Mouse (Mus musculus) kidney, embryonic 15.5 days (tissue): ENCODE results near the gene Kcnj14. TPM values are rescaled to one million over a fixed set of nuclear protein-coding genes. Genes with fewer than 3 reads are reported as not detected.

Experiments
- ATAC-seq: fragments of 200-750 bp; cut with Nextera tagmentation; replicated peaks from 2 replicates; pipeline ENCODE4 v1.8.0; 2017; ENCODE audit warnings: moderate TSS enrichment; ENCODE audit not compliant: low FRiP score
- H3K27ac ChIP-seq: fragments of 300-500 bp; sonication (generic); 2 replicates; pipeline ENCODE4 v1.5.1; 2015; ENCODE audit warnings: mild to moderate bottlenecking, inconsistent platforms
- H3K27me3 ChIP-seq: fragments of 300-500 bp; sonication (generic); 2 replicates; pipeline ENCODE4 v1.6.1; 2015; ENCODE audit warnings: inconsistent platforms
- H3K36me3 ChIP-seq: fragments of 300-500 bp; sonication (generic); 2 replicates; pipeline ENCODE4 v1.6.1; 2015; ENCODE audit warnings: inconsistent platforms
- H3K4me1 ChIP-seq: fragments of 300-500 bp; sonication (generic); 2 replicates; pipeline ENCODE4 v1.6.1; 2015; ENCODE audit warnings: inconsistent platforms
- H3K4me2 ChIP-seq: fragments of 300-500 bp; sonication (generic); 2 replicates; pipeline ENCODE4 v1.6.1; 2015; ENCODE audit warnings: moderate library complexity, mild to moderate bottlenecking, inconsistent platforms
- H3K4me3 ChIP-seq: fragments of 300-500 bp; sonication (generic); replicated peaks from 2 replicates; pipeline ENCODE4 v1.5.1; 2015; ENCODE audit warnings: mild to moderate bottlenecking, inconsistent platforms
- H3K9ac ChIP-seq: fragments of 300-500 bp; sonication (generic); 2 replicates; pipeline ENCODE4 v1.6.1; 2015; ENCODE audit warnings: mild to moderate bottlenecking, inconsistent platforms
- H3K9me3 ChIP-seq: fragments of 300-500 bp; sonication (generic); replicated peaks from 2 replicates; pipeline ENCODE4 v1.6.1; 2016; ENCODE audit warnings: inconsistent platforms
- WGBS: fragments of 180-500 bp; shearing (Covaris S2); methylation state at CpG from one replicate; pipeline ENCODE4 v1.1.7; 2015; ENCODE audit warnings: mixed read lengths; 5-methylcytosine and 5-hydroxymethylcytosine counted together
- polyA plus RNA-seq: library from polyadenylated mRNA; unstranded; fragments of >200 nt; fragmentation: Nextera tagmentation; extraction: Ambion mirVana; gene quantifications from 2 replicates; pipeline ENCODE4 v1.2.1, GENCODE M21; 2015

The Kcnj14 gene
- 1.4 and 1.6 TPM in 2 replicates for polyA plus RNA-seq

DNA sequence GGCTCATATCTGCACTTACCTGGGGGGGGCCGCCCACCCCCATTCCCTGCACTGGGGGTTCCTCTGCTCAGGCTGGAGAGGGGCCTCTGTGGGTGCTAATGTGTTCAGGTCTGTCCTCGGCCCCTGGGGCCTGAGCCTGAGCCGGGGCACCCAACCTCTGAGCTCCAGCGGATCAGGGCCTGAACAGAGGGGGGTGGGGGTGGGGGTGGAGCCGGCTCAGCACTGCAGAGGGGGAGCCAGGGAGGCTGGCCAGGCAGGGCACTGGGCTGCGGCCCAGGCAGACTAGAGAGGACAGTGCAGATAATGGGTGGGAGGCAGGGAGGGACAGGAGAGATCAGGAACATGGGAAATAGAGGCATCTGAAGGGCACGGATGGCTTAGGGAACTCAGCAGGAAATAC, at the start of gene Kcnj14:
TSS of gene Kcnj14 (minus strand) at position 185 of the 400 bp plus-strand sequence.
- peaks cover 68% of the 10 kb centered on the region for H3K36me3 ChIP-seq
- WGBS = 73% methylated on average over 7 of the region's 7 CpGs
- no peak within 1 kb of the TSS for H3K9ac ChIP-seq
- no peak within 1 kb of the TSS for H3K27ac ChIP-seq
- peaks cover 8% of the 10 kb centered on the region for H3K4me1 ChIP-seq
- no peaks in the 10 kb centered on the region for H3K9me3 ChIP-seq
- 0 out of 2 replicates have a peak, but pooled peaks have one; percentile 43 for ATAC-seq
- no peak within 1 kb of the TSS for H3K4me2 ChIP-seq
- H3K27me3 ChIP-seq = peaks cover 2% of the 10 kb centered on the region; the same call in 1 of the 2 replicates
- H3K4me3 ChIP-seq = no peak within 1 kb of the TSS

DNA sequence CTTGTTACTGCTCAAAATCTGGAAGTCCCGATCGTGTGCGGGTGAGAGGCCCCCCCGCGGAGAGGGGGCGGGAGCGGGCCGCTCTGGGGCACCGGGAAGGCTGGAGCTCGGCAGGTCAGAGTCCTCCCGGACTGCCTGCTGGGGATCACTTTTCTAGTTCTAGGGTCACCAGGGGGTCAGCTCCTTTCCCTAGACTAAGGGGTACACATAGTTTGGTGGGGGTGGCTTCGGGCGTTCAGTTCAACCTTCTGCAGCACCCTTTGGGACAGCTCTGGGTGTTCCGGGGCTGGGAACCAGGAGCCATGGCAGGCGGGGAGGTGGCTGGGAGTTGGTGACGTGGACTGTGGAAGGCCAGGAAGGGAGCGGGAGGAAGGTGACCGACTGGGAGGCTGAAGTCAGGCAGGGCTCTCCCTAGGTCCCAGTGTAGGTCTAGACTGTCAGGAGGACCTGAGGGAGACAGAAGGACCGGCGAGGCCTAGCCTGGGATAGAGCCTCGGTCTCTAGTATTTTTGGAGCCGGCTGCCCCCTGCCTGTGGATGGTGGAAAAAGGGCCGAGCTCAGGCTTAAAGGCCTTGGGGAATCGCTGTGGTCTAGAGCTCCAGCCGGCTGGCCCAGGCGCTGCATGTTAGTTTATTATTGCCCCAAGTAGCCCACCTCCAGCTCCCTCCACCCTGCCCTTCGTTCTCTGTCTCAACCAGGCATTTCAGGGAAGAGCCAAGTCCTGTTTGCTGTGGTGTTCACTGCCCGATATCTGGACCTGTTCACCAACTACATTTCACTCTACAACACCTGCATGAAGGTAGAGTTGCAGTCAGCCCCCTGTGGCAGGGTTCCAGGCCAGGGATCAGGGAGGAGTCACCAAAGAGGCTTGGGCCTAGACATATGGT, 48.7 kb upstream of the Kcnj14 start:
- ATAC-seq = peak; percentile 47

DNA sequence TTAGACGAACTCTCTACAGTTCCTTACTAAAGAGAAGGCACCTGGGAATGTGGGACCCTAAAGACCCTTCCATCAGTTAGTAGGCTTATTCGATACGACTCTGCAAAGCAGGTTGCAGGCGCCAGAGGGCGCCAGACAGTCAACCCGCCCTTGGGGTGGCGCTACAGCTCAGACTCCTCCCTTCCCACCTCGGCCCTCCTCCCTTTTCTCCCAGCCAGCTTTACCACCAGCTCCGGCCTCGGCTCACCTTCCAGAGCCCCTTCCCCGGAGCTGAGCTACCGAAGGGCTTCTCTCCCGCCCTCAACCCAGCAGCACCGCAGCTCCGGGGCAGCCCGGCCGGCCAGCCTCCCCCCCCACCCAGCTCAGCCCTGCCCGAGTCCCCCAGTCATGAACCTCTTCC, 48.0 kb upstream of the Kcnj14 start, which contains the start of gene Kdelr1:
TSS of gene Kdelr1 (plus strand) at position 149 of the 400 bp plus-strand sequence.
- Histone ChIP-seq H3K27me3 (peaks cover 46% of the 10 kb centered on the region), H3K4me3 (peak within 1 kb of the TSS; percentile 86), H3K4me1 (peaks cover 55% of the 10 kb centered on the region), H3K36me3 (peaks cover 39% of the 10 kb centered on the region), H3K9ac (peak within 1 kb of the TSS; percentile 99), H3K9me3 (no peaks in the 10 kb centered on the region), H3K27ac (peak within 1 kb of the TSS; percentile 95), H3K4me2 (peak within 1 kb of the TSS; percentile 69)
- peak; percentile 84 for ATAC-seq
- 0% methylated on average over 18 of the region's 18 CpGs for WGBS

More for the DNA sequence above, 48.7 kb upstream of the Kcnj14 start:
- H3K4me2 ChIP-seq = peak overlapping the region; percentile 69
- peaks cover 44% of the 10 kb centered on the region for H3K36me3 ChIP-seq
- peaks cover 39% of the 10 kb centered on the region for H3K27me3 ChIP-seq
- H3K4me1 ChIP-seq = peaks cover 48% of the 10 kb centered on the region
- WGBS = 2% methylated on average over 28 of the region's 28 CpGs
- peak overlapping the region; percentile 86 for H3K4me3 ChIP-seq
- H3K9me3 ChIP-seq = no peaks in the 10 kb centered on the region
- peak overlapping the region; percentile 99 for H3K9ac ChIP-seq
- H3K27ac ChIP-seq = peak overlapping the region; percentile 95

DNA sequence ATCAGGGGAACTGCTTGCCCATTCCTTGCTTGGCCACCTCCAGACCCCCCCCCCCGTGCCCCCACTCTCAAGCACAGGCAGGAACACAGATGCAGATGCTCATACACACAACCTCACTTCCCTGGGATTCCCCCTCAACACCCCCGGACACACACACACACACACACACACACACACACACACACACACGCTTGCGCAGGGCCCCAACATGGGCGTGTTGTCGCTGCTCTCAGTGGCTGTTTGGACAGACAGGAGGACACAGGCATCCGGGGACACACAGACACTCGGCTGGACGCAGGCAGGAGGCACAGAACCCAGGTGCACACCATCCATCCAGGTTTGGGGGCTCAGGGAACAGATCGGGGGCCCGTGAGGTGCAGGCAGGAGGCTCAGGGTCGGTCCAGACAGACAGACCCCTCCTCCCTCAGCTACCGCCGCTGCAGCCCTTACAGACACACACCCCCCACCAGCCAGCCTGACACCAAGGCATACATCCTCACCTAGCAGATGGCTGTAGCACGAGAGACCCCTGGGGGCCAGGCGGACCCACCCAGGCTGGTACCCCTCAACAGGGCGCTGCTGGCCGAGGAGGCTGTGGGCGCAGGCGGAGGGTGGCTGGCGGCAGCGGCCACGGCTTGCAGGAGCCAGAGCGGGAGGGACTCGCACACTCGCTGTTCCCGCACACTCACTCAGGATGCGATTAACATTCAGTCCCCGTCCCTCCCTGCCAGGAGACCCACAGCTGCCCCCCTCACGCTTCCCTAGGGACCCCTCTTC, 45.9 kb upstream of the Kcnj14 start:
- Histone ChIP-seq H3K4me2 (peak overlapping the region; percentile 52), H3K27me3 (peaks cover 53% of the 10 kb centered on the region), H3K4me1 (peaks cover 67% of the 10 kb centered on the region), H3K4me3 (peak overlapping the region; percentile 25), H3K9me3 (no peaks in the 10 kb centered on the region), H3K36me3 (peaks cover 17% of the 10 kb centered on the region), H3K27ac (no peak overlapping the region), H3K9ac (0 out of 2 replicates have a peak overlapping the region, but pooled peaks have one; percentile 35)
- 1% methylated on average over 30 of the region's 30 CpGs for WGBS
- no peak for ATAC-seq

DNA sequence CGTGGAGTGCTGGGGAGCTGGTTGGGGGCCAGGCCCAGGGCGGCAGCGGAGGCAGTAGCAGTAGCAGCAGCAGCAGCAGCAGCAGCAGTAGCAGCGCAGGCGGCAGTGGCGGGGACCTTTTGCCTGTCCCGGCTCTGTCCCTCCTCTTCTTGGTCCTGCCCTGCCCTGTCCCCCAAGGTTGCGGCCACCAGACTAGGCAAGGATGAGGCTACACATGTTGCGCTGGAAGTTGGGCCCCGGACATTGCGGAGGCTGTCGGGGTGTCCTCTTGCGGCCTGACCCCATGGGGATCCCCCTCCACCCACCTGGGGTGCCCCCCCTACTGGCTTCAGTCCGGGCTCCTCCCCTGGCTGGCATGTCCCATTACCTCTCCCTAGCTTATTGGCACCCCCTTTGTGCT, 45.2 kb upstream of the Kcnj14 start:
- no peak overlapping the region for H3K9ac ChIP-seq
- peaks cover 11% of the 10 kb centered on the region for H3K36me3 ChIP-seq
- peak overlapping the region; percentile 25 for H3K4me3 ChIP-seq

DNA sequence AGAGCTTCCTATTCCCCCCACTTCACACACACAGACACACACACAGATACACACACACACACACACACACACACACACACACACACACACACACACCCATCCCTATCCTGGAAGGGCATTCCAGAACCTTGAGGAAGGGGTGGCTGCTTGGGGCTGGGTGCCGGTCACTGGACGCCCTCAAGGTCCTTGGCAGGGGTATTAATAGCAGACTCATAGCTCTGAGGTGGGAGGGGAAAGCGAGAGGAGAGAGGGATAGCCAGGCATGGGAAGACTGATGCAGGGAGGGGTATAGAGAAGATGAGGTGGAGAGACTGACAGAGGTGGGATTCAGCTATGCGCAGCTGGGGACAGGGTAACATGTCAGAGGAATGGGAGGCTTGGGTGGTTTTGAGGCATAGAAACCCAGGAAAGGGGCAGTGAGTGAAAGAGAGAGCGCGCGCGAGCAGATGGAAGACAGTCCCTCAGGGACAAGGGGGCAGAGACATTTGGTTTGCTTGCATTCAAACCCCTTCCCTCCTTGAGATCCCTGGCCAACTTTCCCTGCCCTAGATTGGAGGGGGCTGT, 44.6 kb upstream of the Kcnj14 start:
- Histone ChIP-seq H3K9ac (no peak overlapping the region), H3K9me3 (no peaks in the 10 kb centered on the region), H3K4me2 (peak overlapping the region; percentile 52), H3K4me3 (peak overlapping the region; percentile 25), H3K36me3 (peaks cover 5% of the 10 kb centered on the region; the same call in 1 of the 2 replicates), H3K27me3 (peaks cover 53% of the 10 kb centered on the region), H3K4me1 (peaks cover 56% of the 10 kb centered on the region), H3K27ac (no peak overlapping the region)
- 11% methylated on average over 8 of the region's 8 CpGs for WGBS
- ATAC-seq = no peak

More for the DNA sequence above, 45.2 kb upstream of the Kcnj14 start:
- H3K9me3 ChIP-seq = no peaks in the 10 kb centered on the region
- peak overlapping the region; percentile 52 for H3K4me2 ChIP-seq
- no peak overlapping the region for H3K27ac ChIP-seq
- 1% methylated on average over 14 of the region's 14 CpGs for WGBS
- H3K27me3 ChIP-seq = peaks cover 53% of the 10 kb centered on the region
- peaks cover 62% of the 10 kb centered on the region for H3K4me1 ChIP-seq
- no peak for ATAC-seq

DNA sequence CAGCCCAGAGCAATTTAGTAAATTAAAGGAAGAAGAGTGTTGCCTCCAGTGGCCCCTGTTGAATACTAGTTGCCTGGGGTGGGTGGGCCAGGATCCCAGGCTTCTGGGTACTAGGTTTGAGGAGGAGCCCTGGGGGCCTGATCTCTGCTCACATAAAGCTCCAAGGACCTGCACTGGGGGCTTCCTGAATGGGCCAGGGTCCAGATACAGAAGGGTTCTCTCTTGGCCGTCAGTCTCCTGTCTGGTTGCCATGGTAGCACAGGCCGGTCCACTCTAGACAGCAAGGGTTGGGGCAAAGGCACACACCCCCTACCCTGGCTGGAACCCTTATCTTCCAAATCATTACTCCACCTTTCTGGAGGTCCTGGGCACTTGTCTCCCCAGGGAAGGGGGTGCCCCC, 43.3 kb upstream of the Kcnj14 start:
- no peak overlapping the region for H3K9ac ChIP-seq
- 37% methylated on average over 2 of the region's 2 CpGs for WGBS
- H3K36me3 ChIP-seq = no peaks in the 10 kb centered on the region
- H3K4me3 ChIP-seq = no peak overlapping the region
- peaks cover 56% of the 10 kb centered on the region for H3K27me3 ChIP-seq
- ATAC-seq = no peak
- 0 out of 2 replicates have a peak overlapping the region, but pooled peaks have one; percentile 94 for H3K4me2 ChIP-seq
- H3K27ac ChIP-seq = no peak overlapping the region
- no peaks in the 10 kb centered on the region for H3K9me3 ChIP-seq
- H3K4me1 ChIP-seq = peaks cover 47% of the 10 kb centered on the region

DNA sequence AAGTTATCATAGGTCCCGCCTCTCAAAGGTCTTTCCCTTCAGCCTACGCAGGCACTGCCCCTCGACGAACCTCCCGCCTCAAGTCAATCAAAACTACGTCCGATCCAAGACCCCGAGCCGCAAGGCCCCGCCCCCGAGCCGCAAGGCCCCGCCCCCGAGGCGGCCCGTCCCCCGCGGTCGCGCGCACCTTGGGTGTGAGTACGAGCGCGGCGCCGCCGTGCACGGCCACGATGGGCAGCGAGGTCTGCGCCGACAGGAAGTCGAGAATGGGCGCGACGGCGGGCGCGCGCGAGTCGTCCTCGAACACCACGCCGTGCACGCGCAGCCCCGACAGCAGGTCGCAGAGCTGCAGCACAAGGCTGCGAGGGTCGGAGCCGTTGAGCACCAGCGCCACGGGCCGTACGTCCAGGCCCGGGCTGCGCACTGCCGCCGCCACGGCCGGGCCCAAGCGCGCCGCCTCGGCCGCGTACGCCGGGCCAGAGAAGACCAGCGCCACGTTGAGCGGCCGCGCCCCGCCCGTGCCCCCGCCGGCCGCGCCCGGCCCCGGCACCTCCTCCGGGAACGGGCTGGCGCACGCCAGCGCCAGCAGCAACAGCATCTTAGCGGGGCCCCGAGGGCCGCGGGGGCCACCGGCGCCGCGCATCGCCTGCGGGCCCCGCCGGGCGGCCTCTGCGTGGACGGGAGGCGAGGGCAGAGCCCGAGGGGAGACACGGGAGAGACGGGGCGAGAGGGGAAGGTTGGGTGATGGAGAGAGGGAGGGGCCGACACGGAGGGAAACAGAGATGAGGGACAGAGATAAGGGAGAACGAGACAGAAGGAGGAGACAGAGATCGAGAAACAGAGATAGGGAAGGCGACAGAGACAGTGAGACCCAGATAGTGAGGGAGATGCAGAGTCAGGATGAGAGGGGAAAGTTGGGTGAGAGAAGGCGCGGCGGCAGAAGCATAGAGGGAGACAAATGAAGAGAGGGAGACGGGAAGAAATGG, 41.6 kb upstream of the Kcnj14 start:
- ATAC-seq = peak; percentile 73
- Histone ChIP-seq H3K36me3 (no peaks in the 10 kb centered on the region), H3K4me1 (peaks cover 47% of the 10 kb centered on the region)

DNA sequence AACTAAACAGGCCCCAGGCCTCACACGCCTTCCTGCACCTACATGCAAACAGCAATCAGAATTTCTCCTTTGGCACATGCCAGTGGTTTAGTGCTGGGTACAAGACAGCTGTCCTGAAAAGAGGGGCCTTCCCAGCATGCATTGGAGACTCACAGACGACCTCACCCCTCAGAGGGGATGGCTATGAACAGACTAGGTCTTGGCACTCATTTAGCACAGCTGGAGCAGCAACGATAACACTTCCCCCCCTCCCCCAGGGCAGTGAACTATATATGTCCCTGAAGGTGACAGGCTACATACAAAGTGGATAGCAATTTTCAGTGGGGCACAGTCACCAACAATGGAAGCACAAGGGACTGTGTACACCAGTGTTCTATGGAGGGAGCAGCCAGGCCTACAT, 39.9 kb upstream of the Kcnj14 start:
- H3K9me3 ChIP-seq = no peaks in the 10 kb centered on the region
- no peak overlapping the region for H3K4me2 ChIP-seq
- H3K4me1 ChIP-seq = peaks cover 31% of the 10 kb centered on the region
- no peak for ATAC-seq
- no peak overlapping the region for H3K4me3 ChIP-seq
- H3K27me3 ChIP-seq = peaks cover 43% of the 10 kb centered on the region
- WGBS = 65% methylated on average over 3 of the region's 3 CpGs
- no peak overlapping the region for H3K9ac ChIP-seq
- H3K27ac ChIP-seq = no peak overlapping the region
- no peaks in the 10 kb centered on the region for H3K36me3 ChIP-seq

More for the DNA sequence above, 41.6 kb upstream of the Kcnj14 start:
- Histone ChIP-seq H3K27me3 (peaks cover 54% of the 10 kb centered on the region), H3K27ac (peak overlapping the region; percentile 77), H3K4me2 (peak overlapping the region; percentile 94), H3K9me3 (no peaks in the 10 kb centered on the region), H3K9ac (peak overlapping the region; percentile 91), H3K4me3 (peak overlapping the region; percentile 73)
- under 1% methylated on average over 114 of the region's 117 CpGs for WGBS

DNA sequence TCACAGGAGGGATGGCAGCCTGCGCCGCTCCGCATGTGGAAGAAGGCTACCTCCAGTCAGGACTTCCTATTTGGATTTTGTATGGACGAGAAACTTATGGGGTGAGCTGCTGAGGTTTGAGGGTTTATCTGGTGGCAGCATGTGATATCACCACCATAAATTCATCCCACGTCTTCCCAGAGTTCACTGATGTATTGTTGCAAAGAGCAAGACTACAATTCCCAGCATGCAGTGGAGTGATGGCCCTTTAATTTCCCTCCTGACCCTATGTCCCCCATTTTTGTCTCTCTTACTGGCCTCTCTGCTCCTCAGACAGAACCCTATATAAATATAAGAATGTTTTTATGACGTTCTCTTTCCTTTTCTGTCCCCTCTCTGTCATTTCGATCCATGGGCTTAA, 38.2 kb upstream of the Kcnj14 start:
- 86% methylated on average over 7 of the region's 7 CpGs for WGBS
- ATAC-seq = no peak
- no peak overlapping the region for H3K9ac ChIP-seq
- peaks cover 41% of the 10 kb centered on the region for H3K27me3 ChIP-seq
- H3K9me3 ChIP-seq = no peaks in the 10 kb centered on the region
- H3K27ac ChIP-seq = no peak overlapping the region
- no peak overlapping the region for H3K4me2 ChIP-seq
- no peak overlapping the region for H3K4me3 ChIP-seq
- no peaks in the 10 kb centered on the region for H3K36me3 ChIP-seq
- H3K4me1 ChIP-seq = peaks cover 23% of the 10 kb centered on the region

DNA sequence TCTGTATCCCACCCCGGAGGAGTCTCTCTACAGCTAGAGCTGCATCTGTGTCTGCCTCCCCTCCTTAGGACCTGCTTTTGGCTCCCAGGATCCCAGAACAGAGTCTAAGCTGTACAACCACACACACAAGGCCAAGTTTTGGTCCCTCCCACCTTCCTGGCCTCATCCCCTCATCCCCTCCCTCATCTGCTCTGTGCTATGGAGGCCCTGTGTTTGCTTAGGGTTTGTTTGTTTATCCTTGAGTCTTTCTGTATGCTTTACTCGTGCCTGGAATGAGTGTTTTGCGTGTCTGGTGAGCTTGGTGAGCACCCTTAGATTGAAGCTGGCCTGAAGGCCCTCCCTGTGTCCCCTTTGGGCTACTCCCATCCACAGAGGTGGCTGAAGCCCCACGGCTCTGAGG, 34.4 kb upstream of the Kcnj14 start:
- Histone ChIP-seq H3K4me1 (peaks cover 21% of the 10 kb centered on the region), H3K36me3 (no peaks in the 10 kb centered on the region), H3K27ac (no peak overlapping the region), H3K27me3 (peaks cover 54% of the 10 kb centered on the region), H3K4me3 (no peak overlapping the region), H3K9ac (no peak overlapping the region), H3K4me2 (no peak overlapping the region), H3K9me3 (no peaks in the 10 kb centered on the region)
- 50% methylated on average over 4 of the region's 4 CpGs for WGBS
- ATAC-seq = no peak
